Mouse (Mus musculus) 3134 (cell line): ENCODE measurements around the gene Luzp1.

Experiments used
- DNase-seq: peaks from one replicate; pipeline ENCODE4 v3.0.0-alpha.2; 2011; ENCODE audit warnings: low spot score; ENCODE audit not compliant: insufficient read length; ENCODE audit errors: extremely low read depth

Gene Luzp1

DNA sequence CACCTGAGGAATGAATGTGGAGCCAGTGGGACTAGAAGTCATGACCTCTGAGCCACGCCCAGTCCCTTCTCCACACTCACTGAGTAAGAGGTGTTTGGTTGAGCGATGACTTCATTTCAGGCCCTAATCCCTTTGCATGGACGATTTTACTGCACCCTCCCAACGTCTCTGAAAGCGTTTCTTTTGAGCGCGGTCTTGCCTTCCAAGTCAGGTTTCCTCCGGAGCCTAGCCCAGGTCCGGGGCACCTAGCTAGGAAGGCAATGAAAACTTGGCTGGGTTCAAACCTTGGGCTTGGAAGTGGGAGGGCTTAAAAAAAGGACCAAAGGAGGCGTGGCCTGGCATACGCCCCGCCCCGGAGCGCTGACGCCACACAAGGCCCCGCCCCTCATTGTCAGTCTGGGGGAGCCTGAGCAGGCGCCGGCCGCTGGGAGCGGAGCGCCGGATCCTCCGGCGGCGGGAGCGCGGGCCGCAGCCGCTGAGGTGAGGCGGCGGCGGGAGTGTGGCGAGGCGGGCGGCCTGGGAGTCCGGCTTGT is at the start of gene Luzp1:
Gene Luzp1, plus strand, starts transcription at position 391 of the 533 bp plus-strand sequence.
- peak; percentile 93 for DNase-seq

GRCm38 (mm10) chr4:136423224-136423623 is 46.3 kb upstream of the Luzp1 start, which contains the start of gene Htr1d:
TSS of gene Htr1d (plus strand) at chr4:136423524.
- no peak for DNase-seq

- no peak for DNase-seq
Observed at GRCm38 (mm10) chr4:136424120-136424999, 45.2 kb upstream of the Luzp1 start.

DNA sequence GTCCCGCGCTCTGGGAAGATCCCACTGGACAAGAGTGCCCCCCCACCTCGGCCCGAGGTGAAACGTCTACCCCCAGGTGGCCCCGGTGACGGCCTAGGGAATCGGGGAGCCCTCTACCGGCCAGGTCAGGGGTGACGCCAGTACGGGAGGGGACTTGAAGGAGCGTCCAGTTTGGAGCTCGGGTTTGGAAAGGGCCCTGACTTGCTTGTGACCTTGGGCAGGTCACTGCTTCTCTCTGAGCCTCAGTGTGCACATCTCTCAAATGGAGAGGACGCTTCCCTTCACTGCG is 44.6 kb upstream of the Luzp1 start:
- no peak for DNase-seq

- no peak for DNase-seq
Observed at GRCm38 (mm10) chr4:136430609-136431375, 38.8 kb upstream of the Luzp1 start.

GRCm38 (mm10) chr4:136431376-136431693 is 38.2 kb upstream of the Luzp1 start:
- peak; percentile 28 for DNase-seq

DNA sequence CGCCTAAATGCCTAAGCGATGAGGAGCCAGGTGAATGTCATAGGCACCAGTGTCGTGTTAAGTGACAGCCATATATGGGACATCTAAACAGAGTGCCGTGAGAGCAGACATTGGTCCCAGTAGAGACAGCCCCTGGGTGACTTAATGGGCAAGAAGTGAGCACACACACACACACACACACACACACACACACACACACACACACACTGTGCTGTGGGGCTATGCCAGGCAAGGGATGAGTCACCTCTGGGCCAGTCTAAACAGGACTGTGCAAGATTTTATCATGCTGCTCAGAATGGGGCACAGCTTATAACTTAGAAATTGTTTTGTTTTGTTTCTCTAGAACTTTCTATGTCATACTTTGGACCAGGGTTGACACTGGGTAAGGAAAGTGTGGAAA is 35.5 kb upstream of the Luzp1 start:
- peak; percentile 81 for DNase-seq

- DNase-seq: no peak
Observed at GRCm38 (mm10) chr4:136439106-136439505, 30.5 kb upstream of the Luzp1 start.

DNA sequence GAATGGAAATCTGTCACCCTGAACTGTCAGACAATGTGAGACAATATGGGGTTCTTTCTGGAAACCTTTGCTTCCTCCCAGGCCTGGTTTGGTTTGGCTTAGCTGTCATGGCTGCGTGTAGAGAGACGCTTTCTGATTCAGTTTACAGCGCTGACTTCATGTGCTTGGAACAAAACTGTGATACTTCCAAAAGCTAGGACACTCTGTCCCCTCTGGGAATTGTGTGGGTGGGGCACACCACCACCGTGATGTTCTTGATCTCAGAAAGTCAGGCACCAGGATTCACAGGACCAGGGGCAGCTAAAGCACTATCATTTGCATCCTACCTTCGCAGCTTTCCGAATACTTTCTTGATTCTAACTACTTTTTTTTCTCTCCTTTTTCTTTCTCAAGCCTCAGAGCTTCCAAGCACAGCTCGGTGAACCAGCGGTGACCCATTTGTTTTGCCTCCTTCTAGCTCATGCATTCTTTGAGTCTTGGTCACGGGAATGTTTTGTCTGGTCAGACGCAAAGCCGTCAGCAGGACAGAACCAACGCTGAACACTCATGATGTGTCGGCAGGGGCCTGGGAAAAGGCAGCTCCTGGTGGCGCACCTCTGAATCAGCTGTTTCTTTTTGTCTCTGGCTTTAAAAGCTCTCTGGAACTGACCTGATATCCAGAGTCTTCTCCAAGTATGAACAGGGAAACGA is 28.1 kb upstream of the Luzp1 start:
- DNase-seq: peak; percentile 54

DNA sequence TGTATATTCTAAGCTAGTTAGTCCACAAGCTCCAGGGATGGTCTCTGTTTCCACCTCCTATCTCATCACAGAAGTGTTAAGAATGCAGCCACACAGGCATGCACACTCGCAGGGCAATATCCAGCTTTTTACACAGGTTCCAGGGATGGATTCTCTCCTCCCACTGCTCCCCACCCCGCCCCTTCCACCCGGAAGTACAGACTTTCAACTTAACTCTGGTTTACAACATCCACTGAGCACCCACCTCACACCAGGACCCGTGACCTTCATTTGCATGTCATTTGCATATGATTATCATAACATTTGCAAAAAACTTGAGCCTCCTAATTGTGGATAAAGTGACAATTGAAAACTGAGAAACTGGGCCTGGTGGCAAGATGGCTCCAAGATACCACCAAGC is 25.0 kb upstream of the Luzp1 start:
- no peak for DNase-seq

DNA sequence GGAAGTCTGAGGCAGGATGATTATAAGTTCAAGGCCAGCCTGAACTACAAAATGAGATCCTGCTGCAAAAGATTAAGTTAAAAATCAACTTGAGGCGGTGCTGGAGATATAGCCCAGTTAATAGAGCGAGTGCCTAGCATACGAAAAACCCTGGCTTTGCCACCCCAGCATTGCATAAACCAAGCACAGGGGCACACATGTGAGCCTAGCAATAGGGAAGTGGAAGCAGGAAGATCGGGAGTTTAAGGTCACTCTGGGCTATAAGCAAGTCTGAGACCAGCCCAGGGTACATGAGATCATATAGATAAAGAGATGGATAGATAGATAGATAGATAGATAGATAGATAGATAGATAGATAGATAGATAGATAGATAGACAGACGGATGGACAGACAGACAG is 19.8 kb upstream of the Luzp1 start:
- DNase-seq: no peak

DNA sequence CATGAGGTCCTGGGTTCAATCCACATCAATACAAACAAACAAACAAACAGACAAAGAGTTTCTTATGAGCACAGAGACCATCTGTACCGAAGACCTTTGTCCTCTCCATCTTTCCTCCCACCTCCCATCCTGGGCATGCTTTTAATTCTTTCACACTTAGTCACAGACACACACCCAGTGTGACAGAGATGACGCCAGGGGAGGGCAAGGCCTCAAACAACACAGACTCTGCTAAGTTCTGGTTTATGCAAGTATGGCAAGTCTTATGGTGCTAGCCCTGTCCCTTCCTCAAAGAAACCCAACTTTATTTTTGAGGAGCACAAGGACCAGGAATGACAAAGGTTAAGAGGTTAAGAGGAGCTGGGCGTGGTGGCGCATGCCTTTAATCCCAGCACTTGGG is 19.3 kb upstream of the Luzp1 start:
- DNase-seq: peak; percentile 56

DNA sequence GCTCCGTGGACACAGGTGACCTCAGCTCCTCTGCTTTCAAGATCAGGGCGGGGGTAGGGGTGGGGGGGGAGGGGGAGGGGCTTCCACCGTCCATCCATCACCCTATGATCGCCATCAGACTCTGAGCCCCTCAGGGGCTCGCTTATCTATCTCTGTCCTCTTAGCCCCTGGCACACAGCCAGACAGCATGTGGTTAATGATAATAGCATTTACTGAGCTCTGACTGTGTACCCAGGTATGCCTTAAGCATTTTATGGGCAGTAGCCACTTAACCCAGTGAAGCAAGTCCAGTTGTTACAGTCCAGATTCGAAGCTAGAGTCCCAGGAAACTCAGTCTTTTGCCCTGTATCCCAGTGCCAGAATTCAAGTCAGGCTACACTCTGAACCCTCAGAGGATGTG is 18.0 kb upstream of the Luzp1 start:
- DNase-seq: no peak

DNA sequence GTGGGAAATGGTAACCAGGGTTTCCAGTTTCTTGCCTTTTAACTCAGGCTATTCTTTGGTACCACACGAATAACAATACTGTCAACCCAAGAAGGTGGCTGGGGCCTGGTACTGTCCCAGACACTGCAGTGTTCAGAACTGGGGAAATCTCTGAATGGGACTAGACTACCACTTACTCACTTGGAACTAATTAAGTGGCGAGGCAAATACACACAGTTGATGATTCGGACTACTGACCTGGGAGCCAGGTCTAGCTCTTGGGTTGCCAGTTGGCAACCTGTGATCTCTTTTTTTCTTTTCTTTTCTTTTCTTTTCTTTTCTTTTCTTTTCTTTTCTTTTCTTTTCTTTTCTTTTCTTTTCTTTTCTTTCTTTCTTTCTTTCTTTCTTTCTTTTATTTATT is 17.3 kb upstream of the Luzp1 start:
- DNase-seq: no peak

DNA sequence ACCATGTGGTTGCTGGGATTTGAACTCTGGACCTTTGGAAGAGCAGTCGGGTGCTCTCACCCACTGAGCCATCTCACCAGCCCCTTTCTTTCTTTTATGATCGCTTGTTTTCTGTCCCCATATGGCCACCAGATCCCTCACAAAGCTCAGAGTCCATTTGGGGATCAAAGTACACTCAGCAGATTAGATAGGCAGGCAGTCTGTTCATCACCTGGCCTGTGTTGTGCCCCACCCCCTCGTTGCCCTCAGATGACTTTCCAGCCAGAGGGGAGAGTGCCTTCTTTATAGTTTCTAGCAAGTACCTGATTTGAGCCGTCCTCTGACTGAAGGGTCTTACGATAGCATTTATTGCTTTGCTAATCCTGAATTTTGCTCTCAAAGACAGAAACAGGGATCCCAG is 16.8 kb upstream of the Luzp1 start:
- no peak for DNase-seq

DNA sequence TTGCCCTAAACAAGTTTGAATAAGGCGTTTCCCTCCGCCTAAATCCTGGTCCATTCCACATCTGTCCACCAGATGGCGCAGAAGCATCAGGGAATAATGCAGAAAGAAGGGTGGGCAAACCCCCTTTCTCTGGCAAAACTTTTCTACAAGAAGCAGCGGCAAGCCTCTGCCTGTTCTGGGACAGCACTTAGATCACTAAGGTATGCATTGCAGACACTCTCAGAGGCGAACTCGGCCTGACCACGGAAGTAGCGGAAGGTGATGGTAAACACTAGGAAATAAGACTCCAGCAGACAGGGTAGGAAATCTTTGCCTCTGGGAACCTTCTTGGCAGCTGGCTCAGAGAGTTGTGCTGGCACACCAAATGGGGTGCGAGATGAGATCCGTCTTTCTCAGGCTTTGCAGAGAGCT is 14.7 kb upstream of the Luzp1 start:
- peak; percentile 45 for DNase-seq

GRCm38 (mm10) chr4:136456516-136457218 is 12.9 kb upstream of the Luzp1 start:
- no peak for DNase-seq

DNA sequence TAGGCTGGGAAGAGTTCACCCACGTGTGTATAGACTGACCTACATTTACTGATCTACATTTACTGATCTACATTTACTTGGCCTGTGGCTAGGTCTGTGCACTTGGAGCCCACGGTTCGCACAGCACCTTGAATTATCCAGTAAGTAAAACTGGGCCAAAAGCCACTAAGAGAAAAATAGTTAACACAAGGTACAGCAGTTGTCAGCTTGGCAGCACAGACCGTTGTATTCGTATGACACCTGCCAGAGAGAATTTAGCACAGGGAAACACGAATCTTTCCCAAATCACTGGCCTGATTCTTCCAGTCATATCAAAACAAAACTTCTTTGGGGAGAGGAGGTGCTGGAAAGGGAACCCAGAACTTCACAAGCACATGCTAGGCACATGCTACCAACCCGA is 11.3 kb upstream of the Luzp1 start:
- DNase-seq: no peak

- no peak for DNase-seq
Observed at GRCm38 (mm10) chr4:136459210-136459609, 10.4 kb upstream of the Luzp1 start.

DNA sequence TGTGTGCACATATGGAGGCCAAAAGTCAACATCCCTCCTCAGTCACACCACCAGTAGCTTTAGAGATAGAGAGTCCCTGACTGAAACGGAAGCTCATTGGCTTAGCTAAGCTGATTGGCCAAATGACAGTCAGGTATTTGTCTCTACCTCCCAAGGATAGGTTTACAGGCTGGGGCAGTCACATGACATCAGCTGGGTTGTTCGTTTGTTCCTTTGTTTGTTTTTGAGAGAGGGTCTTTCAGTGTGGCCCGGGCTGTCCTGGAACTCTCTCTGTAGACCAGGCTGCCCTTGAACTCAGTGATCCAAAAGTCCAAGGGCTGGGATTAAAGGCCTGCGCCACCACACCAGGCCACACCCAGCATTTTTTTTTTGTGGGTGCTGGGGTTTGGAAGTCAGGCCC is 8.4 kb upstream of the Luzp1 start:
- peak; percentile 30 for DNase-seq

- no peak for DNase-seq
Observed at GRCm38 (mm10) chr4:136461761-136462085, 7.8 kb upstream of the Luzp1 start.
